Mouse (Mus musculus): ENCODE data around the gene Olfr1532-ps1.

DNA sequence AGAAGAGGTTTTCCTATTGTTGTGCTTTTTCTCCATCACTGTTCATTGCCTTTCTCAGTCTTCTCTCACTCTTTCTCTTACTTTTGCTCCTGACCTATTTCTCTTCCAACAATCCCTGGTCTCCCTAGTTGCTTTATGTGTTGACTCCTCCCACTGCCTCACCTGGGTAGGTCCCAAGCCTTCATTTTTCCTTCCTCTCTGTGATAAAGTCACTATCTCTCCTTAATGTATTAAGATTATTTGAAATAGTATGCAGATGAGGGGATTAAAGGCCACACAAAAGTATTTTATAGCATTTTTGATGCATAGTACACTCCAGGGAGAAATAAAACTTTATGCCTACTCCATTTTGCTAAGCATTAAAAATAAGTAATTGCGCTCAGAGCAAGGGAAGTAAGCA lies 56.0 kb downstream of the Olfr1532-ps1 start, which contains the start of gene Olfr6:
- TF ChIP-seq CTCF (IDR thresholded peaks at IDR 0.05; ENCODE audit: low read depth) (no peak), EP300 (optimal IDR thresholded peaks at IDR 0.05) (no peak)

All from stomach, postnatal 0 days (tissue).